ENCODE assay signal across 10 mouse cellular contexts in the genomic region with DNA sequence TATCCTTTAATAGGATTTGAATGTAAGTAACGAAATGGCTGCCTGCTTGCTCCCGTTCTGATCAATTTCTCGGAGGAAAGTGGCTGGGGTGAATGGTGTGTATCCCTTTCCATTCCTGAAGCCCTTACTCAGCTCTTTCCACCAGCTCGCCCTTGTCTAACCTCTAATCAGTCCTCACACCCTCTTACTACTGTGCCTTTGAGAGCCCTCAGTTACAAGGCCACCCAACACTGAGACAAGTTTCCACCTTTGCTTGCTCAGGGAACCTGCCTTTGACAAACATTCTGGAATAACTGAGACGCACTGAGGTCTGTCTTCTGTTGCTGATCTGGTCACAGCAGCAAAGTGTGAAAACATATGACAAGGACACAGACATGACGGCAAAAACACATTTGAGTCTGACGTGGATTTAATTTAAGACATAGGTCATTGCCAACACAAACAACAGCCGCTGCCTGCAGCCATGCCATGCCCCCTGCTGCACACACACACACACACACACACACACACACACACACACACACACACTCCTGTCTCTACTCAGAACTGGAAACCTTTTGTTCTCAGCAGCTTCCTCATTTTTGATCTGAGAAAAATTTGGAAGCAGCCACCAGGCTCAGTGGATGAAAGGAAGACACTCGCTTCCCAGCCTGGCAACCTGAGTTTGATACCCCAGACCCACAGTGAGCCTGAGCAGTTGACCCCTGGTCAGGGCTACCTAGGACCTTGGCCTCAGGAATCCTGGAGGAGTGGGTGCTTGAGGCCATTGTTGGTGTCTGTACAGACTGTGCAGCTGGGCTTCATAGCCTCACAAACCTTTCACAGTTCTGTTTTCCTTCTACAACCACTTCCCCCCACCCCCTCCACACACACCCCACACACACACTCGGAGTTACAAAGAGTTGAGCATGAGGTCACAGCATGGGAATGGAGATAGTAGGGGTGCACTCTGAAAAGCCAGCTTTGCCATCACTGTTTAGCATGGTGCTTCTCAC. TPM values are rescaled to one million over a fixed set of nuclear protein-coding genes. Genes with fewer than 3 reads are reported as not detected.
DNase-seq lines count a peak whose midpoint lies in the region; ATAC-seq and TF ChIP-seq lines count a peak whose summit lies in the region.
"Had no signal": no experiment of that assay in that cellular context is flagged by ENCODE, and none has a peak within 500 bp of the region (broad histone marks: within the 10 kb centered on the region; RNA-seq: fewer than 3 reads in every experiment).

No protein-coding gene starts in this region.

- no peak for TF ChIP-seq POLR2A in kidney, adult 2 months (IDR thresholded peaks at IDR 0.05; ENCODE audit: low read depth, low read length)
- TF ChIP-seq POLR2A in bone marrow macrophage, adult 2 months (IDR thresholded peaks at IDR 0.05; ENCODE audit: borderline replicate concordance, low read depth, low read length): no peak

- no peak overlapping the region for H3K4me2 ChIP-seq in neural tube, embryonic 13.5 days

- ATAC-seq in hematopoietic stem cell, adult 5-6 weeks (replicated peaks in 1 of 2; ENCODE audit: insufficient read depth in 1 of 2, low FRiP score in 2 of 2, low TSS enrichment in 1 of 2, low read depth in 1 of 2, poor library complexity in 2 of 2, severe bottlenecking in 2 of 2): peak; percentile 11 to 18
- no peak for ATAC-seq in neural tube, embryonic 13.5 days (ENCODE audit: low read depth)

- H3K4me1 ChIP-seq in kidney, adult 2 months (ENCODE audit: control insufficient read depth, insufficient read depth, low read length): no peaks in the 10 kb centered on the region; the same call in 1 of the 2 replicates
- peaks cover 81% of the 10 kb centered on the region for H3K4me1 ChIP-seq in bone marrow macrophage, adult 2 months (ENCODE audit: control insufficient read depth, insufficient read depth, low read length)
- H3K4me1 ChIP-seq in neural tube, embryonic 13.5 days (replicated peaks): peaks cover 4% of the 10 kb centered on the region; the same call in 1 of the 2 replicates

- peak; percentile 38 for DNase-seq in kidney, postnatal 14 days
- DNase-seq in kidney, adult 2 months: no peak
- no peak for DNase-seq in right cerebral cortex, postnatal 4 days
- no peak for DNase-seq in thymus, postnatal 10 days (ENCODE audit: low spot score in 2 of 2)
- DNase-seq in adrenal gland, postnatal 25 days: no peak
- DNase-seq: cerebellum, adult 9-10 months; thymus, postnatal 14 days had no signal

- H3K27ac ChIP-seq in kidney, adult 2 months (ENCODE audit: insufficient read depth, low read depth, low read length): no peak overlapping the region
- H3K27ac ChIP-seq in bone marrow macrophage, adult 2 months (ENCODE audit: insufficient read depth, low read depth, low read length): peak overlapping the region; percentile 93
- H3K27ac ChIP-seq in neural tube, embryonic 13.5 days (replicated peaks): 0 out of 2 replicates have a peak overlapping the region, but pooled peaks have one; percentile 3

- no peak overlapping the region for H3K9ac ChIP-seq in neural tube, embryonic 13.5 days

- no peaks in the 10 kb centered on the region for H3K36me3 ChIP-seq in kidney, adult 2 months (ENCODE audit: control insufficient read depth, insufficient read depth, low read length)
- H3K36me3 ChIP-seq in neural tube, embryonic 13.5 days: no peaks in the 10 kb centered on the region

- TF ChIP-seq CTCF in kidney, adult 2 months (conservative IDR thresholded peaks at IDR 0.05; ENCODE audit: insufficient read depth, insufficient read length, low read depth, low read length): no peak
- TF ChIP-seq CTCF in bone marrow macrophage, adult 2 months (IDR thresholded peaks at IDR 0.05; ENCODE audit: low read depth, low read length): no peak

- H3K27me3 ChIP-seq in kidney, adult 2 months (replicated peaks; ENCODE audit: control insufficient read depth, insufficient read depth, low read length): no peaks in the 10 kb centered on the region
- H3K27me3 ChIP-seq in neural tube, embryonic 13.5 days: no peaks in the 10 kb centered on the region

- 50% methylated on average over 10 of the region's 10 CpGs for WGBS in kidney, adult 2 months
- WGBS in neural tube, embryonic 13.5 days: 69% methylated on average over 10 of the region's 10 CpGs

- no peaks in the 10 kb centered on the region for H3K9me3 ChIP-seq in neural tube, embryonic 13.5 days

- H3K4me3 ChIP-seq in kidney, adult 2 months (ENCODE audit: insufficient read depth, low read depth, low read length): no peak overlapping the region
- H3K4me3 ChIP-seq in bone marrow macrophage, adult 2 months (ENCODE audit: insufficient read depth, low read length): 0 out of 2 replicates have a peak overlapping the region, but pooled peaks have one; percentile 2
- H3K4me3 ChIP-seq in neural tube, embryonic 13.5 days: no peak overlapping the region

RNA-seq across cellular contexts. Expression of a gene that starts 37.6 kb away (rescaled TPM):
- polyA plus RNA-seq in kidney, adult 2 months (2012; rRNA removed): 8,110 and 8,726 TPM in 2 replicates
- polyA plus RNA-seq in bone marrow macrophage, adult 2 months (2012; ENCODE audit: insufficient read depth, insufficient read length, missing spikeins): 20,335 and 20,363 TPM in 2 replicates
- 535 and 658 TPM in 2 replicates for total RNA-seq in hematopoietic stem cell, adult 5-6 weeks (2017)
- polyA plus RNA-seq in neural tube, embryonic 13.5 days (2015; fragmentation: Nextera tagmentation; extraction: Ambion mirVana): 1,616 and 1,651 TPM in 2 replicates
- total RNA-seq in adrenal gland, postnatal 25 days (2021): 2,505 and 2,798 TPM in 2 replicates

RNA-seq across cellular contexts. Expression of a gene that starts 43.5 kb away (rescaled TPM):
- polyA plus RNA-seq in kidney, adult 2 months (2012; rRNA removed): 3.9 and 4.7 TPM in 2 replicates
- 146 and 159 TPM in 2 replicates for polyA plus RNA-seq in bone marrow macrophage, adult 2 months (2012; ENCODE audit: insufficient read depth, insufficient read length, missing spikeins)
- total RNA-seq in hematopoietic stem cell, adult 5-6 weeks (2017): 70.4 and 76.6 TPM in 2 replicates
- 26.2 and 38.2 TPM in 2 replicates for polyA plus RNA-seq in neural tube, embryonic 13.5 days (2015; fragmentation: Nextera tagmentation; extraction: Ambion mirVana)
- 28.3 and 32.4 TPM in 2 replicates for total RNA-seq in adrenal gland, postnatal 25 days (2021)

RNA-seq across cellular contexts. Expression of a gene that starts 58.6 kb away (rescaled TPM):
- polyA plus RNA-seq in kidney, adult 2 months (2012; rRNA removed): 0.33 and 0.38 TPM in 2 replicates
- 0.44 and 2.3 TPM in 2 replicates for polyA plus RNA-seq in bone marrow macrophage, adult 2 months (2012; ENCODE audit: insufficient read depth, insufficient read length, missing spikeins)
- total RNA-seq in hematopoietic stem cell, adult 5-6 weeks (2017): 2.5 TPM in 1 of 2 replicates, not detected in the other
- polyA plus RNA-seq in neural tube, embryonic 13.5 days (2015; fragmentation: Nextera tagmentation; extraction: Ambion mirVana): 1.0 and 1.5 TPM in 2 replicates
- 0.97 TPM in 1 of 2 replicates, not detected in the other for total RNA-seq in adrenal gland, postnatal 25 days (2021)

RNA-seq across cellular contexts. Expression of a gene that starts 58.6 kb away (rescaled TPM):
- polyA plus RNA-seq in kidney, adult 2 months (2012; rRNA removed): 66.0 and 90.9 TPM in 2 replicates
- polyA plus RNA-seq in bone marrow macrophage, adult 2 months (2012; ENCODE audit: insufficient read depth, insufficient read length, missing spikeins): 156 and 178 TPM in 2 replicates
- total RNA-seq in hematopoietic stem cell, adult 5-6 weeks (2017): 11.2 and 13.1 TPM in 2 replicates
- 25.2 and 26.2 TPM in 2 replicates for polyA plus RNA-seq in neural tube, embryonic 13.5 days (2015; fragmentation: Nextera tagmentation; extraction: Ambion mirVana)
- total RNA-seq in adrenal gland, postnatal 25 days (2021): 3.5 and 5.8 TPM in 2 replicates
